Mouse (Mus musculus): ENCODE measurements around the gene Blm.

DNA sequence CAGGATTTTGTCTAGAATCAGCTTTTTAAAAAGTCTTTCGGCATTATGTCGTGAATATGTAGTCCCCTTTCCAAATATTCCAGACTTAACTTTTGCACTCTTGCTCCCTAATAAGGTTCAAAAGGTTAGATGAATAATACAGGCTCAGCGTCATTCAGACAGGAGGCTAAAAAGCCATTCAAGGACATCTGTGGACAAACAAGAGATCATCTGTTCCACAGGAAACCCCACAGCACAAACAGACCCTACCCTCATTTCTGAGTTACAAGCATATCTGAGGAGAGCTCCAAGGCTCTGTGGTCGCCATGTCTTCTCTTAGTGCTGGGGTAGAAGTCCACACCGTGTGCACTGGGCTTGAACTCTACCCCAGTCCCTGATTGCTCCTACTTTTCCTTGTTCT lies 70.1 kb downstream of the Blm start:
- TF ChIP-seq CTCF (conservative IDR thresholded peaks at IDR 0.05; ENCODE audit: low read length) (no peak), POU5F1 (IDR thresholded peaks at IDR 0.05; ENCODE audit: borderline replicate concordance, low read length) (no peak)
